Mouse (Mus musculus) cerebellum, adult 9-11 months (tissue): ENCODE measurements at regions not wholly inside any gene's neighbourhood (a gene's known extent, or its start where the extent isn't known, plus 50 kb on each side); places are given as distances from the start of the nearest gene placed in this dataset.

Source experiments
- DNase-seq: peaks from one replicate; pipeline ENCODE4 v3.0.0; 2022

DNA sequence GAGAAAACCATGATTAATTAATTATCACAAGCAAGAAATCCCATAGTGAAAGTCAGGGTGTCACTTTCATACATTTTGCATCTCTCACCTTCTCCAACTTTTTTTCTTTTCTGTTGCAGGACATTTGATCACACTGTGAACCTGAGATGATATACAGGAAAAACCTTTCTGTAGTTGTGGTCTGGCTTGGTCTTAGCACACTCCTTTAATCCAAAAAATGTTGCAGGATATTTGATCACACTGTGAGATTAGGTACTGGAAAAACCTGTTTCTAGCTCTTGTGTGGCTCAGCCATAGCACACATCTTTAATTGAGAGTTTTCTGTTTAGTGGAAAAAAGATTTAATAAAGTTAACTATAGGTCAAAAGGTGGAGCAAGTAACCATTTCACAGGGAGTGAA, 645.6 kb upstream of the Zfp804a start:
- DNase-seq, result no peak

- no peak for DNase-seq
These were observed 641.3 kb upstream of the Zfp804a start for GRCm38 (mm10) chr2:81411751-81412150.

- DNase-seq, result no peak
These were observed 621.6 kb upstream of the Zfp804a start for GRCm38 (mm10) chr2:81431411-81431810.

DNA sequence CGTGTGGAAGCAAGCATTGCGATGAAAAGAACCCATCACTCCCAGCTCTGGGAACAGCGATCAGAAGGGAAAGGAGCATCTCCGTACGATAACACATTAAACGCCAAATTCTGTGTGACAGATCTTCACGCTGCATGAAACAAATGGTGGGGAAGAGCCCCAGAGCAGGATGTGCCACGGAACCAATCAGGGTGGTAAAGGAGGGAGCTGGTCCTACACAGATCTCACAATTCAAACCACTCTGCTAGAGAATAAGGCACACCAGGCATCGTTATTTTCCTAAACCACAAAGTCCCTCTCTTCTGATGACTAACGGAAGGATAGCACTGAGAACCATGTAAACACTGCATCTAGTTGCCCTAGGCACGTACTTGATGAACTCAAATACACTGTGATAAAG, 613.9 kb upstream of the Zfp804a start:
- DNase-seq, result no peak

- DNase-seq, result no peak
These were observed 612.1 kb upstream of the Zfp804a start for GRCm38 (mm10) chr2:81440929-81441328.

- no peak for DNase-seq
These were observed 602.5 kb upstream of the Zfp804a start for GRCm38 (mm10) chr2:81450514-81450913.

- DNase-seq, result no peak
These were observed 564.2 kb upstream of the Zfp804a start for GRCm38 (mm10) chr2:81488821-81489220.

DNA sequence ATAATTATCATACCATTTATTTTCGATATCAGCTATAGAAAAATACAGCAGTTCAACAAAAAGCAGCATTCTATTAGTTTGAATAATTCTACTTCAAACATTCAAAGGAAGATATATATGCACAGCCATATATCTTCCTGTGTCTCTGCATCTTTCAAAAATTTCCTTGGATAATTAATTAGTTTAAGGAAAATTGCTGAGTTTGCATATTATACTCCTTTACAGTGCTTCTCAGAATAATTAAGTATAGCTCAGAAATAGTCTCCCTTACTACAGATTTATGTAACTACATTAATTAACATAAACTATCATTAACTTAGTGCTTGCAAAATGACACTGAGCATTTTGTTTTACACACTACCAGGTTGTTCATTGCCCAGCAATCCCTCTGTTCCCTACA, 546.0 kb upstream of the Zfp804a start:
- DNase-seq, result no peak

DNA sequence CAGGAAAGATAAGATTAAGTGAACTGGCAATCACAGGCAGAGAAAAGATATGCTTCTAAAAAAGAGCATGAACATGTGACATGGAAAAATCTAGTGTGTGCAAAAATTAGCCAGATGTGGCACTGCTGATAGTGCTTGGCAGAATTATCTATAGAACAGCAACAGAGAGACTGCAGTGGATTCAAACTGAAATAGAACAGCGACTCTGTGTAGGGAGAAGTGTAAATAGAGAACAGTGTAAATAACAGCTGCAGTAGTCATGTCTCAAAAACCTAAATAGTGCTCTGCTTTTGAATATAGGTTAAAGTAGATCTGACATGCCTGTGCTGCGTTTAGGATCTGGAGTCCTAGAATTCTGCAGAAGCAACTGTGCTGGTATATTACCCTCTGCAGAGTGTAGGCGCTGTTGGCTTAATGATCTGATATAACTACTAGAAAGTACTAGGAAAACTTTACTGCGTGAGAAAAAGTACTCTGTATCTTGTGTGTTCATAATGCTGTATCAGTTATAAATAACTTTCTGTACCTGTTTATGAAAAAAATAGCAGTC, 539.9 kb upstream of the Zfp804a start:
- no peak for DNase-seq

GRCm38 (mm10) chr2:81538111-81538510, 514.9 kb upstream of the Zfp804a start:
- DNase-seq, result no peak

DNA sequence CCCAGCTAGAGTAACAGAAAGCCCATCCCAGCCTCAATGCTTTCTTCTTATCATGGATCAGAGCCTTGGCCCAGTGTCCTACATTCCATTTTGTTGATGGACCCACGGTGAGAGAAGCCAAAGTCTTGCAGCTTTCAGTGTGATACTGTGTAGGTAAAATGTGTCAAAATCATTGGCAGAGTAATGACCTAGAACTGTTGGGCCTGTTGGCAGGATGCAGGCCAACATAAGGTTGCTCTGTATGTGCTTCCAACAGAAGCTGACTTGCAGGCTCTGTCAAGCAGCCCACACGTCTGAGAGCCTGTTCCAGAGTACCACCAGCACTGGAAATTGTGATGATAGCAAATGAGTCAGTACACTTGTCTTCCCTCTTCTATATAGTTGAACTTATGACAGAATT, 503.9 kb upstream of the Zfp804a start:
- peak; percentile 30 for DNase-seq

DNA sequence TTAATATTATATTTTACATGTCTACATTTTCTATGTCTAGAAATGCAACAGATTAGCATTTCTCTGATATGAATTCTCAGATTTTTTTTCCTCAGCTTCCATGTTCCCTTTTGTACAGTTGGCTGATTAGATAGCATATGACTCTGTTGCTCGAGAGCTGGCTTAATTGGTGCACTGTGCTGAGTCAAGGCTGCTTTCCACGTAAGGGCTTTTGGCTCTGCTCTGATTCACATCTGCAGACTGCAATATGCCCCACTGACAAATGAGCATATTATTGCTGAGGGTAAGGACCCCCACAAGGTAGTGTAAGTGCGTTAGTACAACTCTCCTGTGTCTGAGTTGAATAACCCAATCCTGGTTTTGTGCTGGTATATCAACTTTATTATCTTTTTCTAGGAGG, 470.9 kb upstream of the Zfp804a start:
- DNase-seq, result no peak
